Mouse (Mus musculus): ENCODE results near the gene Nhlh1. TPM values are rescaled to one million over a fixed set of nuclear protein-coding genes. Genes with fewer than 3 reads are reported as not detected.
A peak's percentile ranks its signal among the peaks of the same experiment; 100 is the strongest.

The Nhlh1 gene
- polyA plus RNA-seq, 1 experiment: 0.02 TPM

GRCm38 (mm10) chr1:172058321-172058720, 948 bp upstream of the Nhlh1 start:
- Histone ChIP-seq H3K4me3 (no peak overlapping the region), H3K79me2 (ENCODE audit: control insufficient read depth, insufficient read depth) (no peaks in the 10 kb centered on the region), H3ac (ENCODE audit: control insufficient read depth, insufficient read length) (no peak overlapping the region), H3K36me3 (ENCODE audit: control insufficient read depth, insufficient read depth) (no peaks in the 10 kb centered on the region), H3K4me2 (ENCODE audit: low read depth) (no peak overlapping the region), H3K27me3 (ENCODE audit: control insufficient read depth, insufficient read depth, insufficient read length) (no peaks in the 10 kb centered on the region)
- TF ChIP-seq E2F4 (IDR thresholded peaks at IDR 0.05; ENCODE audit: insufficient read depth) (no peak), MYOG (IDR thresholded peaks at IDR 0.05; ENCODE audit: control insufficient read depth in 1 of 3, insufficient read depth in 1 of 3, insufficient read length in 2 of 3, low read depth in 2 of 3) (no peak), MAX (IDR thresholded peaks at IDR 0.05; ENCODE audit: low read depth) (no peak), TCF12 (IDR thresholded peaks at IDR 0.05; ENCODE audit: insufficient read depth, poor library complexity, severe bottlenecking) (no peak), POLR2A (IDR thresholded peaks at IDR 0.05; ENCODE audit: insufficient read length, low read depth) (no peak), REST (IDR thresholded peaks at IDR 0.05; ENCODE audit: insufficient read depth, insufficient read length) (no peak), POLR2AphosphoS2 (IDR thresholded peaks at IDR 0.05; ENCODE audit: insufficient read length, low read depth) (no peak), CEBPB (IDR thresholded peaks at IDR 0.05; ENCODE audit: insufficient read depth, poor library complexity, severe bottlenecking) (no peak), MYOD1 (IDR thresholded peaks at IDR 0.05; ENCODE audit: control insufficient read depth in 1 of 3, insufficient read length in 2 of 3, low read depth in 2 of 3) (no peak), TCF3 (IDR thresholded peaks at IDR 0.05; ENCODE audit: insufficient read length, low read depth) (no peak), SRF (IDR thresholded peaks at IDR 0.05; ENCODE audit: control insufficient read depth, insufficient read length, low read depth) (no peak), USF1 (IDR thresholded peaks at IDR 0.05; ENCODE audit: low read depth) (no peak)

GRCm38 (mm10) chr1:172056251-172056650, 1.1 kb downstream of the Nhlh1 start:
- no peaks in the 10 kb centered on the region for H3K36me3 ChIP-seq (ENCODE audit: control insufficient read depth, insufficient read depth)
- H3K79me2 ChIP-seq (ENCODE audit: control insufficient read depth, insufficient read depth): no peaks in the 10 kb centered on the region
- H3ac ChIP-seq (ENCODE audit: control insufficient read depth, insufficient read length): no peak overlapping the region
- TF ChIP-seq USF1 (IDR thresholded peaks at IDR 0.05; ENCODE audit: low read depth): no peak
- TF ChIP-seq POLR2AphosphoS2 (IDR thresholded peaks at IDR 0.05; ENCODE audit: insufficient read length, low read depth): no peak
- TF ChIP-seq POLR2A (IDR thresholded peaks at IDR 0.05; ENCODE audit: insufficient read length, low read depth): no peak
- TF ChIP-seq MAX (IDR thresholded peaks at IDR 0.05; ENCODE audit: low read depth): no peak
- no peaks in the 10 kb centered on the region for H3K27me3 ChIP-seq (ENCODE audit: control insufficient read depth, insufficient read depth, insufficient read length)
- H3K4me2 ChIP-seq (ENCODE audit: low read depth): no peak overlapping the region
- no peak overlapping the region for H3K4me3 ChIP-seq

- H3K27me3 ChIP-seq (ENCODE audit: control insufficient read depth, insufficient read depth, insufficient read length): no peaks in the 10 kb centered on the region
Observed at GRCm38 (mm10) chr1:172053541-172054440, 3.6 kb downstream of the Nhlh1 start.

GRCm38 (mm10) chr1:172052766-172053279, 4.5 kb downstream of the Nhlh1 start:
- H3K4me3 ChIP-seq: no peak overlapping the region
- no peak overlapping the region for H3ac ChIP-seq (ENCODE audit: control insufficient read depth, insufficient read length)
- no peaks in the 10 kb centered on the region for H3K79me2 ChIP-seq (ENCODE audit: control insufficient read depth, insufficient read depth)
- TF ChIP-seq MYOD1 (IDR thresholded peaks at IDR 0.05; ENCODE audit: control insufficient read depth in 1 of 3, insufficient read length in 2 of 3, low read depth in 2 of 3) (no peak), USF1 (IDR thresholded peaks at IDR 0.05; ENCODE audit: low read depth) (no peak), POLR2AphosphoS2 (IDR thresholded peaks at IDR 0.05; ENCODE audit: insufficient read length, low read depth) (no peak), REST (IDR thresholded peaks at IDR 0.05; ENCODE audit: insufficient read depth, insufficient read length) (no peak), POLR2A (IDR thresholded peaks at IDR 0.05; ENCODE audit: insufficient read length, low read depth) (no peak), SRF (IDR thresholded peaks at IDR 0.05; ENCODE audit: control insufficient read depth, insufficient read length, low read depth) (no peak), TCF12 (IDR thresholded peaks at IDR 0.05; ENCODE audit: insufficient read depth, poor library complexity, severe bottlenecking) (no peak), MYOG (IDR thresholded peaks at IDR 0.05; ENCODE audit: control insufficient read depth in 1 of 3, insufficient read depth in 1 of 3, insufficient read length in 2 of 3, low read depth in 2 of 3) (no peak), E2F4 (IDR thresholded peaks at IDR 0.05; ENCODE audit: insufficient read depth) (no peak)
- no peaks in the 10 kb centered on the region for H3K36me3 ChIP-seq (ENCODE audit: control insufficient read depth, insufficient read depth)
- no peaks in the 10 kb centered on the region for H3K27me3 ChIP-seq (ENCODE audit: control insufficient read depth, insufficient read depth, insufficient read length)
- no peak overlapping the region for H3K4me2 ChIP-seq (ENCODE audit: low read depth)

More at GRCm38 (mm10) chr1:172053541-172054440, 3.6 kb downstream of the Nhlh1 start:
- no peak overlapping the region for H3K4me2 ChIP-seq (ENCODE audit: low read depth)
- TF ChIP-seq POLR2AphosphoS2 (IDR thresholded peaks at IDR 0.05; ENCODE audit: insufficient read length, low read depth) (no peak), E2F4 (IDR thresholded peaks at IDR 0.05; ENCODE audit: insufficient read depth) (no peak), CEBPB (IDR thresholded peaks at IDR 0.05; ENCODE audit: insufficient read depth, poor library complexity, severe bottlenecking) (no peak)
- H3ac ChIP-seq (ENCODE audit: control insufficient read depth, insufficient read length): no peak overlapping the region
- H3K4me3 ChIP-seq: no peak overlapping the region
- H3K79me2 ChIP-seq (ENCODE audit: control insufficient read depth, insufficient read depth): no peaks in the 10 kb centered on the region
- H3K36me3 ChIP-seq (ENCODE audit: control insufficient read depth, insufficient read depth): no peaks in the 10 kb centered on the region

GRCm38 (mm10) chr1:172049131-172049782, 8.1 kb downstream of the Nhlh1 start:
- Histone ChIP-seq H3K36me3 (ENCODE audit: control insufficient read depth, insufficient read depth) (no peaks in the 10 kb centered on the region), H3K27me3 (ENCODE audit: control insufficient read depth, insufficient read depth, insufficient read length) (peaks cover 4% of the 10 kb centered on the region), H3K4me3 (no peak overlapping the region), H3K79me2 (ENCODE audit: control insufficient read depth, insufficient read depth) (no peaks in the 10 kb centered on the region), H3ac (ENCODE audit: control insufficient read depth, insufficient read length) (no peak overlapping the region), H3K4me2 (ENCODE audit: low read depth) (peak overlapping the region; percentile 66)
- no peak for TF ChIP-seq POLR2AphosphoS2 (IDR thresholded peaks at IDR 0.05; ENCODE audit: insufficient read length, low read depth)
- TF ChIP-seq MYOG (IDR thresholded peaks at IDR 0.05; ENCODE audit: control insufficient read depth in 1 of 3, insufficient read depth in 1 of 3, insufficient read length in 2 of 3, low read depth in 2 of 3): peak in 1 of 3 experiments; percentile 4

Data from myocyte (in vitro differentiated cells).